Mouse (Mus musculus): Measurements from ENCODE around the gene Lrrc63.

DNA sequence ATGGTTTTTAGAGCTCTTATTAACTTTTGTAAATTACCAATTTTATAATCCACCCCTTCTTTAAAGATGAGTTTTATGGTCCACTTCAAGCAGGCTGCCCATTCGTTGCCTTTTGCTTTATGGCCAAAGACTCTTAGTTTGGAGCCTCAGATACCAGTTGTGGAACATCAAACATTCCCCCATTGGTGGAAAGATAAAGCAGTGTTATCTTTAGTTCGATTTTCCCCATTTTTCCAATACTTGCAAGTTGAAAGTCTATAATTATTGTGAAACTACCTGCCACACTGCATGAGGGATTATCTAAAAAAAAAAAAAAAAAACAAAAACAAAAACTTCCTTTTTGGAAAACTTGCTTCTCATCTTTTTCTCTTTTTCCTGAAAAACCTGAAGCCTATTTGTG is 20.0 kb upstream of the Lrrc63 start:
- TF ChIP-seq CTCF (IDR thresholded peaks at IDR 0.05; ENCODE audit: control insufficient read depth, insufficient read depth, low read length), result no peak
- TF ChIP-seq POLR2A (IDR thresholded peaks at IDR 0.05; ENCODE audit: borderline replicate concordance, control insufficient read depth, low read depth, low read length), result no peak

Measured in bone marrow, adult 2 months (tissue).